Mouse (Mus musculus): ENCODE results near the gene Pigt.

DNA sequence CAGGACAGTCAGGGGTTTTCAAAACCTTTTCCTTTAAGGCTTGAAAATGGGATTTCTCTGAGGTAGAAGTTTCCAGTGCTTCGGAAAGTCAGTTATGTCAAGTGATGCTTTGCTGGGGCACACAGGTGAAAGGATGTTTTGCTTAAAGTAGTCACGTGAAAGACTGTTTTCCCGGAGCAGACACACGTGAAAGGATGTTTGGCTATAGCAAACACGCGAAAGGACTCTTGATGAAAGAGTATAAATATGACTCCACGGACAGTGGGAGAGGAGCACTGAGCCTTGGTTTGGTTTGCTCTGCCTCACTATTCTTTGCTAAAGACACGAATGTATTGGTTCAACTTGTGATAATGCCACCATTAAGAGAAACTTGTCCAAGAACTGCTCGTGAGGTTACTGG is 54.2 kb downstream of the Pigt start:
- TF ChIP-seq CTCF (IDR thresholded peaks at IDR 0.05; ENCODE audit: borderline replicate concordance, extremely low read depth, insufficient read depth, insufficient read length), result no peak
- no peak for TF ChIP-seq POLR2A (IDR thresholded peaks at IDR 0.05; ENCODE audit: borderline replicate concordance, extremely low read depth, insufficient read depth, insufficient read length, poor library complexity, severe bottlenecking)

All from brain, embryonic 14.5 days (tissue).